Mouse (Mus musculus): ENCODE results near the gene Rnf2.
A peak's percentile ranks its signal among the peaks of the same experiment; 100 is the strongest.

DNA sequence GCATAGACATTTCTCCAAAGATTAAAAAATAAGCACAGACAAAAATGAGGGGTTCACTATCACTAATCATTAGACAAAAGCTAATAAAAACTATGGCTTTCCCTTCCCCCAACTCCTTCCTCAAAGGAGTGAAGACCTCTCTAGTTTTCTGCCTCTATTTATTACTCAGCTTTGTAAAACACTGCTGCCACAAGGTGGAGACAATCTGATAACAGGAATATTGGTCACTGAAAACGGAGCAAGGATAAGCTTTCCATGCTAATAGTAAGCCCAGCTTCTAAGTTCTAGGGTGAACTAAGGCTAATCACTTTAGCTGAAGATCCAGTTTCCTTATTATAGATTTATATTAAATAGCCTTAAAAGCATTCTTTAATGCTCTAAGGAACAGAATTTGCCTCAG lies 8.3 kb downstream of the Rnf2 start:
- TF ChIP-seq CTCF (IDR thresholded peaks at IDR 0.05) (peak; percentile 61), EP300 (IDR thresholded peaks at IDR 0.05) (no peak)

Data from lung, postnatal 0 days (tissue).